Mouse (Mus musculus) embryo, embryonic 10.5 days (tissue): ENCODE measurements around the gene Rtn4rl1.

Experiments
- DNase-seq: peaks from one replicate; pipeline ENCODE4 v3.0.0-alpha.2; 2015; ENCODE audit warnings: low spot score

Gene Rtn4rl1

GRCm38 (mm10) chr11:75251006-75251512, 57.5 kb downstream of the Rtn4rl1 start:
- DNase-seq: no peak

GRCm38 (mm10) chr11:75251557-75252070, 58.0 kb downstream of the Rtn4rl1 start:
- no peak for DNase-seq

GRCm38 (mm10) chr11:75254252-75254912, 60.8 kb downstream of the Rtn4rl1 start:
- DNase-seq: no peak

- DNase-seq: no peak
Measured at GRCm38 (mm10) chr11:75255330-75255729, 61.7 kb downstream of the Rtn4rl1 start.

GRCm38 (mm10) chr11:75257056-75257648, 63.6 kb downstream of the Rtn4rl1 start:
- no peak for DNase-seq

- DNase-seq: no peak
Measured at GRCm38 (mm10) chr11:75259416-75259815, 65.8 kb downstream of the Rtn4rl1 start.

- no peak for DNase-seq
Measured at GRCm38 (mm10) chr11:75259996-75260561, 66.5 kb downstream of the Rtn4rl1 start.

GRCm38 (mm10) chr11:75261016-75261415, 67.4 kb downstream of the Rtn4rl1 start:
- no peak for DNase-seq

- DNase-seq: no peak
Measured at GRCm38 (mm10) chr11:75261730-75262129, 68.1 kb downstream of the Rtn4rl1 start.

- no peak for DNase-seq
Measured at GRCm38 (mm10) chr11:75262181-75262580, 68.6 kb downstream of the Rtn4rl1 start.

GRCm38 (mm10) chr11:75262791-75263190, 69.2 kb downstream of the Rtn4rl1 start:
- DNase-seq: no peak

- DNase-seq: no peak
Measured at GRCm38 (mm10) chr11:75263274-75263963, 69.8 kb downstream of the Rtn4rl1 start.

- no peak for DNase-seq
Measured at GRCm38 (mm10) chr11:75263964-75264312, 70.4 kb downstream of the Rtn4rl1 start.

GRCm38 (mm10) chr11:75264550-75264949, 71.0 kb downstream of the Rtn4rl1 start:
- no peak for DNase-seq

GRCm38 (mm10) chr11:75265545-75265944, 72.0 kb downstream of the Rtn4rl1 start:
- no peak for DNase-seq

GRCm38 (mm10) chr11:75267826-75268281, 74.3 kb downstream of the Rtn4rl1 start:
- DNase-seq: no peak

GRCm38 (mm10) chr11:75268492-75268891, 74.9 kb downstream of the Rtn4rl1 start:
- DNase-seq: no peak

GRCm38 (mm10) chr11:75269213-75269612, 75.6 kb downstream of the Rtn4rl1 start:
- no peak for DNase-seq

GRCm38 (mm10) chr11:75270276-75270984, 76.8 kb downstream of the Rtn4rl1 start:
- DNase-seq: no peak

- no peak for DNase-seq
Measured at GRCm38 (mm10) chr11:75270985-75271434, 77.4 kb downstream of the Rtn4rl1 start.

GRCm38 (mm10) chr11:75273466-75273865, 79.9 kb downstream of the Rtn4rl1 start:
- no peak for DNase-seq

GRCm38 (mm10) chr11:75275035-75275434, 81.5 kb downstream of the Rtn4rl1 start:
- DNase-seq: no peak
